Mouse (Mus musculus) limb, embryonic 12.5 days (tissue): ENCODE results near the gene Klk1b8. TPM values are rescaled to one million over a fixed set of nuclear protein-coding genes. Genes with fewer than 3 reads are reported as not detected.
A peak's percentile ranks its signal among the peaks of the same experiment; 100 is the strongest.

Experiments used
- ATAC-seq: fragments of 200-750 bp; cut with Nextera tagmentation; 2 replicates; pipeline ENCODE4 v1.8.0; 2017; ENCODE audit warnings: low read depth, moderate TSS enrichment; ENCODE audit not compliant: insufficient number of reproducible peaks, insufficient read depth, low FRiP score, low TSS enrichment
- H3K27ac ChIP-seq: fragments of 300-500 bp; sonication (generic); 2 replicates; pipeline ENCODE4 v1.5.1; 2016; ENCODE audit warnings: mild to moderate bottlenecking, moderate library complexity
- H3K27me3 ChIP-seq: fragments of 300-500 bp; sonication (generic); 2 replicates; pipeline ENCODE4 v1.6.1; 2016; ENCODE audit warnings: mild to moderate bottlenecking, moderate library complexity
- H3K36me3 ChIP-seq: fragments of 300-500 bp; sonication (generic); 2 replicates; pipeline ENCODE4 v1.6.1; 2016; ENCODE audit warnings: mild to moderate bottlenecking, moderate library complexity
- H3K4me1 ChIP-seq: fragments of 300-500 bp; sonication (generic); replicated peaks from 2 replicates; pipeline ENCODE4 v1.6.1; 2016
- H3K4me2 ChIP-seq: fragments of 300-500 bp; sonication (generic); 2 replicates; pipeline ENCODE4 v1.6.1; 2016; ENCODE audit warnings: mild to moderate bottlenecking, moderate library complexity
- H3K4me3 ChIP-seq: fragments of 300-500 bp; sonication (generic); replicated peaks from 2 replicates; pipeline ENCODE4 v1.5.1; 2016; ENCODE audit warnings: mild to moderate bottlenecking
- H3K9ac ChIP-seq: fragments of 300-500 bp; sonication (generic); replicated peaks from 2 replicates; pipeline ENCODE4 v1.6.1; 2016; ENCODE audit warnings: mild to moderate bottlenecking, moderate library complexity
- H3K9me3 ChIP-seq: fragments of 300-500 bp; sonication (generic); 2 replicates; pipeline ENCODE4 v1.6.1; 2016; ENCODE audit warnings: mild to moderate bottlenecking, moderate library complexity
- WGBS: fragments of 180-500 bp; shearing (Covaris S2); methylation state at CpG from one replicate; pipeline ENCODE4 v1.1.7; 2016; 5-methylcytosine and 5-hydroxymethylcytosine counted together
- polyA plus RNA-seq: library from polyadenylated mRNA; unstranded; fragments of >200 nt; fragmentation: Nextera tagmentation; extraction: Ambion mirVana; gene quantifications from 2 replicates; pipeline ENCODE4 v1.2.1, GENCODE M21; 2016

Gene Klk1b8
- not detected in 2 replicates for polyA plus RNA-seq

DNA sequence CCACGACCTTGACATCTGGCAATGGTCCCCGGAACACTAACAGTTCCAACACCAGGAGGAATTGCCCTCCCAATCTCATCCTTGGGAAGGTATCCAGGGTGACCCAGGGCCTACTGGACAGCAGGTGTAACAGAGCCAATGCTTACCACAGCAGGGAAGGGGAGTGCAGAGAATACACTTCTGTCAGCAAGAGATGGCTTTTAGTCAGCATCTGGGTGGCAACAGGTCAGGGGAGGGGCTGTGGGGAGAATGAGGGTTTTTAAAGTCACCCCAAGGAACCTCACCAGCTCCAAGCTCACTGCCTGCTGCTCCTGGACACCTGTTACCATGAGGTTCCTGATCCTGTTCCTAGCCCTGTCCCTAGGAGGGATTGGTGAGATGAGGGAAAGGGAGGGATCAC is at the start of gene Klk1b8:
Gene Klk1b8, plus strand, starts transcription at position 301 of the 400 bp plus-strand sequence.
- no peak for ATAC-seq
- no peaks in the 10 kb centered on the region for H3K27me3 ChIP-seq
- H3K36me3 ChIP-seq, result no peaks in the 10 kb centered on the region
- H3K4me1 ChIP-seq, result no peaks in the 10 kb centered on the region
- H3K4me3 ChIP-seq, result no peak within 1 kb of the TSS
- 62% methylated on average over 2 of the region's 2 CpGs for WGBS
- H3K9ac ChIP-seq, result no peak within 1 kb of the TSS
- H3K9me3 ChIP-seq, result no peaks in the 10 kb centered on the region
- H3K27ac ChIP-seq, result no peak within 1 kb of the TSS
- H3K4me2 ChIP-seq, result no peak within 1 kb of the TSS

DNA sequence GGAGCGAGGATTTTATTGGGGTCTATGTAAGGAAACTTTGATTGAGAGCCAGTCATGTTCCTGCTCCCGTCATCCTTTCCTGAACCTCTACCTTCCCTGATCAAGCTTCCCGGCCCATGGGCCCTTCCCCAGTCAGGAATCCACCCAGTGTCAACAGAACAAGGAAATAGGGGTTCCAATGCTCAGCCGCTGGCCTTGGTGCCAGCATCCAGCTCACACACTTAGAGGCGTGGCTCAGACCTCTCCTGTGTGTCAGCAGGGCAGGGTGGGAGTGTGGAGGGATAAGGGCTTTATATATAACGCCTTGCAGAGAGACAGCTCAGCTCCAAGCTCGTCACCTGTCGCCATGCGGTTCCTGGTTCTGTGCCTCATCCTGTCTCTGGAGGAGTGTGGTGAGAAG is 35.6 kb upstream of the Klk1b8 start:
- 68% methylated on average over 9 of the region's 9 CpGs for WGBS
- Histone ChIP-seq H3K4me3 (no peak overlapping the region), H3K4me1 (no peaks in the 10 kb centered on the region), H3K4me2 (no peak overlapping the region), H3K27me3 (no peaks in the 10 kb centered on the region), H3K27ac (no peak overlapping the region), H3K9me3 (no peaks in the 10 kb centered on the region), H3K36me3 (no peaks in the 10 kb centered on the region), H3K9ac (no peak overlapping the region)
- no peak for ATAC-seq

DNA sequence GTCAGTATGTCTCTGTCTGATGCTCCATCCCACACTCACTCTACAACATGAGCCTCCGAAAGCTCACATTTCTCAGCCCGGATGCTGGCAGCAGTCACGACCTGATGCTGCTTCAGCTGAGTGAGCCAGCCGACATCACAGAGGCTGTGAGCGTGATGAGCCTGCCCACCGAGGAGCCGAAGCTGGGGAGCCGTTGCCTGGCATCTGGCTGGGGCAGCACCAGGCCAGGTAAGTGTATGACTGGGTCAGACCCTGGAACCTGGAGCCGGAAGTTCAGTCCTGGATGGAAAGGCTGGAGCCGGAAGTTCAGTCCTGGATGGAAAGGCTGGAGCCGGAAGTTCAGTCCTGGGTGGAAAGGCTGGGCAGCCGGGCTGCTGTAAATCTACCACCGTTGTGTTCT is 32.0 kb upstream of the Klk1b8 start:
- no peak overlapping the region for H3K4me3 ChIP-seq
- no peak overlapping the region for H3K27ac ChIP-seq
- H3K4me1 ChIP-seq, result no peaks in the 10 kb centered on the region
- no peak for ATAC-seq
- H3K27me3 ChIP-seq, result no peaks in the 10 kb centered on the region
- WGBS, result 83% methylated on average over 13 of the region's 13 CpGs
- no peak overlapping the region for H3K9ac ChIP-seq
- H3K4me2 ChIP-seq, result no peak overlapping the region
- no peaks in the 10 kb centered on the region for H3K9me3 ChIP-seq
- H3K36me3 ChIP-seq, result no peaks in the 10 kb centered on the region

DNA sequence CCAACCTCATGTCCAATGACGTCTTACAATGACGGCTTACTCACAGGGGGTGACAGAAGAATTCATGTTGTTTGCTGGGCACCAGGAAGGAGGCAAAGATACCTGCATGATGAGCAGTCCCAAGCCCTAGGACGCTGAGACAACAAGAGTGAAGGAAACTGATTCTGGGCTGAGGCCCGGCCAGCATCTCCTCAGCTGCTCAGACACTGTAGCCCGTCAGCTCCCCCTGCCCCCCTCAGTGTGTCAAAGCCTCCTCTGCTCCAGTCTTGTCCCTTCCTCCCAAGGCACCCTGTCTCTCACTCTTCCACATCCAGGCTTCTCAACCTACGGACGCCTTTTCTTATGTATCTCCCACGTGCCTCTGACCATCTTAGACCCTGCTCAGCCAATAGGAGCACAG is 31.6 kb upstream of the Klk1b8 start:
- no peaks in the 10 kb centered on the region for H3K27me3 ChIP-seq
- H3K36me3 ChIP-seq, result no peaks in the 10 kb centered on the region
- no peak overlapping the region for H3K9ac ChIP-seq
- H3K4me2 ChIP-seq, result no peak overlapping the region
- no peak overlapping the region for H3K4me3 ChIP-seq
- 79% methylated on average over 8 of the region's 8 CpGs for WGBS
- no peaks in the 10 kb centered on the region for H3K9me3 ChIP-seq
- ATAC-seq, result no peak
- no peaks in the 10 kb centered on the region for H3K4me1 ChIP-seq
- H3K27ac ChIP-seq, result no peak overlapping the region

DNA sequence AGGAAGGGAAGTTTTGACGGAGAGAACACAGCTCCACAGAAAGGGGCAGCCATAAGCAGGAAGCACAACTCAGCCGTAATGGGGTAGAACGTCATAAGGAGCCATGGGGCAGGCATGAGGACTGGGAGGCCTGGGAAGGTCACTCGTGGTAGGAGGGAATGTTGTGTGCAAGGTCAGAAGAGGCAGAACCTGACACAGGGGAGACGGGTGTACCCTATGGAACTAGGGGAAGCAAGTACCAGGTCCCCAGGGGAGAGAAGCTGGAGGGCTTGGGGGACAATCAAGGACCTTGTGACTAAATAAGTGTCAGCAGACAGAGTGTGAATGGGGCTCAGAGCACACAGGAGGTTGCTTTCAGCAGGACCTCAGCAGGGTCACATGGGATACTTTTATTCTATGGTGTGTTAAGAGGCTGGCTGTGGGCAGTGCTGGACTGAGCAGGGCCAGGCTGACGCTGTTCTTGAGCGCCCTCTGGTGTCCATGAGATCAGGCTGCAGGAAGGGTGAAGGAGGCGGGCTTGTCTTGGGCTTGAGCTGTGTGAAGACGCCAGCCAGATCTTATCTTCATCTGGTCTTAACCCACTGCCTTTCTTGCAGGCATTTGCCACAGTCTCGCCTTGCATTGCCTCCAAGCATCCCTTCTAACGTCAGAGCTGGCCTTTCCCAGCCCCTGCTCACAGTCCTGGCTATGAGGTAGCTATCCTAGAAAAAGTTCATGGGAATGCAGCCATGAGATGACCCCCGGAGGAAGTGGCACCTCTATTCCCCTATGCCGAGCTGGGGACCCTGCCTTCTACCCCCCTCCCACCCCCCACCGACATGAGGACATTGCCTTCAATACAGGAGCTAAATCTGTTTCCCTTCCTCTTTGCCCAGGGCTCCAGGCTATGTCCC is 30.7 kb upstream of the Klk1b8 start:
- Histone ChIP-seq H3K27ac (no peak overlapping the region), H3K27me3 (no peaks in the 10 kb centered on the region), H3K36me3 (no peaks in the 10 kb centered on the region), H3K4me1 (no peaks in the 10 kb centered on the region), H3K4me2 (no peak overlapping the region), H3K4me3 (no peak overlapping the region), H3K9ac (no peak overlapping the region), H3K9me3 (no peaks in the 10 kb centered on the region)
- 32% methylated on average over 14 of the region's 14 CpGs for WGBS
- peak; percentile 77; the same call in 1 of the 2 replicates for ATAC-seq

DNA sequence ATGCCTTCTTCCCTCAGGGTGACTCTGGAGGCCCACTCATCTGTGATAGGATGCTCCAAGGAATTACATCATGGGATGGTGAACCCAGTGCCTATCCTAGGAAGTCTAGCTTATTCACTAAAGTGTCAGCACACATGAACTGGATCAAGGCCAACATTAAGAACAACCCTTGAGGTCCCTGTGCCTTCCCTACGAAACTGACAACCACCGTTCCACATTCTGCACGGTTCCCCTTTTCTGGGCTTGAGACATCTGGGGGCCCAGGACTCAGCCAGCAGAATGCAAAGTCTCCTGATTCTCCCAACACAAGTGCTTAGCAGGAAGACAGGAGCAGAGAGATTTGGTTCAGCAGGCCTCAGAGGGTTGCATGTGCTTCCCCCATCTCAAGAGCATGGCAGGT is 29.9 kb upstream of the Klk1b8 start:
- 96% methylated on average over 3 of the region's 3 CpGs for WGBS
- Histone ChIP-seq H3K36me3 (no peaks in the 10 kb centered on the region), H3K9ac (no peak overlapping the region), H3K27ac (no peak overlapping the region), H3K4me1 (no peaks in the 10 kb centered on the region), H3K4me3 (no peak overlapping the region), H3K9me3 (no peaks in the 10 kb centered on the region), H3K4me2 (no peak overlapping the region), H3K27me3 (0 out of 2 replicates have a peak, but pooled peaks cover 3% of the 10 kb centered on the region)
- ATAC-seq, result no peak

DNA sequence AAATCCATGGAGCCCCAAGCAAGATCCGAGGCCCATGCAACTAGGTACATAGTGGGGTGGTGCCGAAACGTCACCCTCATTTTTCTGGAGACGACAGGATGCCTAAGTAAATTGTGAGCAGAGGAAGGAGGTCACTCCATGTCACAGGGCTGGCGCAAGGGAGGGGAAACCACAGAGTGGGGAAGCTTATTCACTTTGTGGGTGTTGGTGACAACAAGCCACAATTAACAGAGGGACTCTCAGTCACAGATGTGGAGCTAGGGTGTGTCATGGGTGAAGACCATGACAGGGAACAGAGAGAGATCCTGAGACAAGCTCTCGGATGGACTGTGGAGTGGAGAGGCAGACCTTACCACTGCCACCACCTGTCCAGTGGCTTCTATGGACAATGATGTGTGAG is 29.4 kb upstream of the Klk1b8 start:
- Histone ChIP-seq H3K27me3 (0 out of 2 replicates have a peak, but pooled peaks cover 3% of the 10 kb centered on the region), H3K4me3 (no peak overlapping the region), H3K4me2 (no peak overlapping the region), H3K4me1 (no peaks in the 10 kb centered on the region), H3K36me3 (no peaks in the 10 kb centered on the region), H3K27ac (no peak overlapping the region), H3K9me3 (no peaks in the 10 kb centered on the region), H3K9ac (no peak overlapping the region)
- 90% methylated on average over 6 of the region's 6 CpGs for WGBS
- ATAC-seq, result no peak

DNA sequence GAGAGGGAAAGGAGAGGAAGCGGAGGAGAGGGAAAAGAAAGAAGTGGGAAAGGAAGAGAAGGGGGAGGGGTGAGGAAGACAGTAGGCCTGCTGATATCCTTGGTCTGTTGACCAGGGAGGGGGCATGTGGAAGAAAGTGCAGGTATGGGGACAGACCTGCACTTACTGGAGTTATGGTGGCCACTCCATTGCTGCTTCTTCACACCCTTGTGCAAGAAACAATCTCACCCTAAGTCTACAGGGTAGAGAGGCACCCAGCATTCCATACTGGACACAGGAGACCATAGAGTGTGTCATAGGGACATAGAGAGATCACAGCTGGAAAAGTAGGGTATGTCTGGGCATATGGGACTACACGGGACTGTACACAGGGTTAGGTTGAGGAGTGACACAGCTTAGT is 28.5 kb upstream of the Klk1b8 start:
- Histone ChIP-seq H3K36me3 (no peaks in the 10 kb centered on the region), H3K4me3 (no peak overlapping the region), H3K9me3 (no peaks in the 10 kb centered on the region), H3K4me1 (no peaks in the 10 kb centered on the region), H3K27ac (no peak overlapping the region), H3K4me2 (no peak overlapping the region), H3K27me3 (0 out of 2 replicates have a peak, but pooled peaks cover 3% of the 10 kb centered on the region), H3K9ac (no peak overlapping the region)
- 82% methylated on average over 2 of the region's 2 CpGs for WGBS
- ATAC-seq, result no peak; the same call in 1 of the 2 replicates

DNA sequence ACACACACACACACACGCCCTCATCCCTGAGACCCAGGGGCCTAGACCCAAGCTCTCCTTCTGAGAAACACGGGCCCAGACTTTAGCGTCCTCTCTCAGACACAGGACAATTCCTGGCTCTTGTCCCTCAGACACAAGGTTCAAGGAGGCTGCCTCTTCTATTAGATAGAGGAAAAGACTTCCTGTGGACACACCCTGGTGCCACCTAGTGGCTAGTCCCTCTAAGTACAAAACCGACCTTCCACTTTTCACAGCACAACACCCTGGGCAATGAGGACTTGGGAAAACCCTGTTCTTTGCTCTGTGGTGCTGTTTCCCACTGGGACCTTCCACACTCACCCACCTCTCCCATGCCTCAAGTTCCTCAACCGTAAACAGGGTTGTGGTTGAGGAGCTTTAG is 24.5 kb upstream of the Klk1b8 start:
- Histone ChIP-seq H3K9ac (no peak overlapping the region), H3K36me3 (no peaks in the 10 kb centered on the region), H3K4me1 (no peaks in the 10 kb centered on the region), H3K4me3 (no peak overlapping the region), H3K9me3 (no peaks in the 10 kb centered on the region), H3K27me3 (peaks cover 6% of the 10 kb centered on the region; the same call in 1 of the 2 replicates), H3K27ac (no peak overlapping the region), H3K4me2 (no peak overlapping the region)
- no peak for ATAC-seq
- WGBS, result 68% methylated on average over 5 of the region's 5 CpGs

DNA sequence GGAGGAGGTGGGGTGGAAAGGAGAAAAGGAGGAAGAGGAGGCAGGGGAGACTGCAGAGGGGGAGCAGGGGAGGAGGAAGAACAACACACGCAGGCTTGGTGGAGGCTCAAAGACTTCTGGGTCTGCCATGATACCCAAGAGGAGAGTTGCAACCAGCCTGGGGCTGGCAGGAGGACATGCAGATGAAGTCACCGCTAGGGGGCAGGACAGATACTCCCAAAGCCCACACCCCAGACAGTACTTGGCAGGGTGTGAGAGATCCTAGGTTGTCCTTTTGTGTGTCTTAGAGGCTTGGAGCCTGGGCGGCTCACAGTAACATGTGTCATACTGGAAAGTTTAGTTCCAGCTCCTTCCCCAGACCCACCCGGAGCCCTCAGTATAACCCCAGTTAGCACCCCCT is 21.9 kb upstream of the Klk1b8 start:
- Histone ChIP-seq H3K4me3 (no peak overlapping the region), H3K4me1 (no peaks in the 10 kb centered on the region), H3K27ac (no peak overlapping the region), H3K9me3 (no peaks in the 10 kb centered on the region), H3K36me3 (no peaks in the 10 kb centered on the region), H3K9ac (no peak overlapping the region), H3K27me3 (peaks cover 6% of the 10 kb centered on the region; the same call in 1 of the 2 replicates), H3K4me2 (no peak overlapping the region)
- no peak for ATAC-seq
- 49% methylated on average over 4 of the region's 4 CpGs for WGBS

DNA sequence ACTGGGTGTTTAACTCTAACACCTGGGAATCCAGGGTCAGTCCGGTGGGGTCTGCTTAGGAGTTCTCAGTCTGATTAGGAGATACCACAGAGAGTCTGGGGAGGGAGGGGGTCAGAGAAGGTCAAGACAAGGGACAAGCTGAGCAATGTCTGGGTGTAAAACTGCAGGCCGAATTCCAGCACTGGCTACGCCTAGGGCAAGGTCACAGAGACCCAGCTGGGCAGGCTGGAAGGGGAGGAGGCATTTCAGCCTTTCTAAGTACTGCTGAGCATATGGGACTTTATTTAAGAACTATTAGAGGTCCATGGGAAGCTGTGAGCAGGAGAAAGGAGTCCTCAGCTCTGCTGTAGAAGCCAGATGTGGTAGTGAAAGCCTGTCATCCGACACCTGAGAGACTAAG is 18.1 kb upstream of the Klk1b8 start:
- WGBS, result 52% methylated on average over 4 of the region's 4 CpGs
- H3K4me2 ChIP-seq, result no peak overlapping the region
- H3K9ac ChIP-seq, result no peak overlapping the region
- H3K36me3 ChIP-seq, result no peaks in the 10 kb centered on the region
- no peaks in the 10 kb centered on the region for H3K9me3 ChIP-seq
- no peak for ATAC-seq
- no peak overlapping the region for H3K4me3 ChIP-seq
- H3K27me3 ChIP-seq, result peaks cover 3% of the 10 kb centered on the region; the same call in 1 of the 2 replicates
- H3K4me1 ChIP-seq, result no peaks in the 10 kb centered on the region
- no peak overlapping the region for H3K27ac ChIP-seq

DNA sequence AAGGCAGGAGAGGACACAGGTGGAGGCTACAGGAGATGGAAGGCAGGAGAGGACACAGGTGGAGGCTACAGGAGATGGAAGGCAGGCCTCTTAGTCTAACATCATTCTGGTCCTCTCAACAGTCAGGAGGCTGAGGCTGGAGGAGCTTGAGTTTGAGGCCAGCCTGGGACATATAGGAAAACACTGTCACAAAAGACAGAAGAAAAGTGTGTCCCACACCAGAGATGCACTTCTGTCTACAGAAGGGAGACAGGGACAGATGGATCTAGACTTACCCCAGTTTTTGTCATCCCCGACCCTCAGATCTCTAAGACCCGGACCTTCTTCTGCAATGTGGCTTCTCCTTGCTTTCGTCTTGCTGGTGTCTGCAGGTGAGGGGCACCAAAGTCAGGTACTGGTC is 17.0 kb upstream of the Klk1b8 start, which contains the start of gene Klk15:
Gene Klk15, plus strand, starts transcription at position 301 of the 400 bp plus-strand sequence.
- no peak for ATAC-seq
- H3K9me3 ChIP-seq, result no peaks in the 10 kb centered on the region

More for the DNA sequence above, 17.0 kb upstream of the Klk1b8 start, which contains the start of gene Klk15:
- H3K4me3 ChIP-seq, result no peak within 1 kb of the TSS
- H3K4me1 ChIP-seq, result no peaks in the 10 kb centered on the region
- H3K27me3 ChIP-seq, result no peaks in the 10 kb centered on the region
- H3K27ac ChIP-seq, result no peak within 1 kb of the TSS
- no peak within 1 kb of the TSS for H3K9ac ChIP-seq
- no peak within 1 kb of the TSS for H3K4me2 ChIP-seq
- no peaks in the 10 kb centered on the region for H3K36me3 ChIP-seq
- WGBS, result 88% methylated on average over 3 of the region's 3 CpGs
